Mouse (Mus musculus) mouse embryonic stem cell (cell line): ENCODE data around the gene Zc3h18.

Experiments
- in situ Hi-C, 2 experiments: fragments of 300-500 bp; cut with MboI; formaldehyde crosslinking; loops; 1 replicate in 1 of 2; 3 replicates in 1 of 2; pipeline ENCODE4 v1.14.3; 2019 to 2020; ENCODE audit warnings: low sequenced_read_pairs in 2 of 2, low pct_unique_long_range_greater_than_20kb in 1 of 2, mixed read lengths in 1 of 2; ENCODE audit not compliant: unreplicated experiment in 1 of 2

The Zc3h18 gene

GRCm38 (mm10) chr8:122344219-122344618, 32.2 kb upstream of the Zc3h18 start:
- in situ Hi-C loops = no loop called here

- in situ Hi-C loops = no loop called here
These were observed 31.0 kb upstream of the Zc3h18 start for GRCm38 (mm10) chr8:122345181-122346095.

GRCm38 (mm10) chr8:122347811-122348552, 28.4 kb upstream of the Zc3h18 start:
- in situ Hi-C loops = no loop called here

- in situ Hi-C loops = no loop called here
These were observed 26.8 kb upstream of the Zc3h18 start for GRCm38 (mm10) chr8:122349357-122350297.

- in situ Hi-C loops = no loop called here
These were observed 25.9 kb upstream of the Zc3h18 start for GRCm38 (mm10) chr8:122350309-122351089.

- in situ Hi-C loops = no loop called here
These were observed 22.3 kb upstream of the Zc3h18 start for GRCm38 (mm10) chr8:122354157-122354556.

GRCm38 (mm10) chr8:122355642-122356606, 20.5 kb upstream of the Zc3h18 start:
- in situ Hi-C loops = no loop called here

- in situ Hi-C loops = no loop called here
These were observed 19.2 kb upstream of the Zc3h18 start for GRCm38 (mm10) chr8:122357202-122357601.

GRCm38 (mm10) chr8:122357641-122358040, 18.8 kb upstream of the Zc3h18 start:
- in situ Hi-C loops = no loop called here

- in situ Hi-C loops = no loop called here
These were observed 17.2 kb upstream of the Zc3h18 start for GRCm38 (mm10) chr8:122359111-122359775.

GRCm38 (mm10) chr8:122360696-122361416, 15.6 kb upstream of the Zc3h18 start, which contains the start of gene Trhr2:
Trhr2 (minus strand) TSS chr8:122360746.
- in situ Hi-C loops = no loop called here

GRCm38 (mm10) chr8:122362271-122362670, 14.1 kb upstream of the Zc3h18 start:
- in situ Hi-C loops = no loop called here

GRCm38 (mm10) chr8:122362967-122363366, 13.4 kb upstream of the Zc3h18 start:
- in situ Hi-C loops = no loop called here

- in situ Hi-C loops = no loop called here
These were observed 7.9 kb upstream of the Zc3h18 start for GRCm38 (mm10) chr8:122368494-122368893.

GRCm38 (mm10) chr8:122369665-122370064, 6.7 kb upstream of the Zc3h18 start:
- in situ Hi-C loops = no loop called here

GRCm38 (mm10) chr8:122371706-122372105, 4.7 kb upstream of the Zc3h18 start:
- in situ Hi-C loops = no loop called here
